Mouse (Mus musculus): Measurements from ENCODE around the gene Unc93a. TPM values are rescaled to one million over a fixed set of nuclear protein-coding genes. Genes with fewer than 3 reads are reported as not detected.

Unc93a gene
- not detected in 2 replicates for polyA plus RNA-seq (2021; fragmentation: Nextera tagmentation)
- long read RNA-seq, experiment 1 = 0 reads
- long read RNA-seq, experiment 2 = 0 reads

GRCm38 (mm10) chr17:13131710-13132109 lies at the start of gene Unc93a:
Gene Unc93a (minus strand): TSS chr17:13131810.

GRCm38 (mm10) chr17:13060804-13061203 lies 70.8 kb downstream of the Unc93a start, which contains the start of gene Tcp10b:
Gene Tcp10b (plus strand): TSS chr17:13061104.

Other genes with a start within 250 kb of the Unc93a start
- 0.63 and 0.93 TPM in 2 replicates for gene Pnldc1, start 221.6 kb downstream of the Unc93a start, polyA plus RNA-seq (2021; fragmentation: Nextera tagmentation)
- gene Tcp1, start 216.1 kb downstream of the Unc93a start, polyA plus RNA-seq (2021; fragmentation: Nextera tagmentation) = 176 and 232 TPM in 2 replicates
- gene Mrpl18, start 215.5 kb downstream of the Unc93a start, polyA plus RNA-seq (2021; fragmentation: Nextera tagmentation) = 136 and 148 TPM in 2 replicates
- gene Acat3, start 191.2 kb downstream of the Unc93a start, polyA plus RNA-seq (2021; fragmentation: Nextera tagmentation) = 2.5 and 3.8 TPM in 2 replicates
- 46.2 and 59.1 TPM in 2 replicates for gene Acat2, start 171.1 kb downstream of the Unc93a start, polyA plus RNA-seq (2021; fragmentation: Nextera tagmentation)
- gene Wtap, start 137.6 kb downstream of the Unc93a start, polyA plus RNA-seq (2021; fragmentation: Nextera tagmentation) = 57.0 and 74.2 TPM in 2 replicates
- gene Sod2, start 125.0 kb downstream of the Unc93a start, polyA plus RNA-seq (2021; fragmentation: Nextera tagmentation) = 231 and 270 TPM in 2 replicates
- not detected in 2 replicates for gene Gpr31b, start 79.5 kb downstream of the Unc93a start, polyA plus RNA-seq (2021; fragmentation: Nextera tagmentation)
- gene Tcp10b, start 70.7 kb downstream of the Unc93a start, polyA plus RNA-seq (2021; fragmentation: Nextera tagmentation) = 0.18 TPM in 1 of 2 replicates, not detected in the other
- not detected in 2 replicates for gene Smok2a, start 89.4 kb upstream of the Unc93a start, polyA plus RNA-seq (2021; fragmentation: Nextera tagmentation)
- not detected in 2 replicates for gene Smok2b, start 98.4 kb upstream of the Unc93a start, polyA plus RNA-seq (2021; fragmentation: Nextera tagmentation)
- gene Tcp10c, start 222.8 kb upstream of the Unc93a start, polyA plus RNA-seq (2021; fragmentation: Nextera tagmentation) = not detected in 2 replicates

Measured in left cerebral cortex, adult 6 months (tissue).